Mouse (Mus musculus) CD4-positive, CD25-positive, alpha-beta regulatory T cell (primary cell): ENCODE data around the gene Alg1. TPM values are rescaled to one million over a fixed set of nuclear protein-coding genes. Genes with fewer than 3 reads are reported as not detected.

Source experiments
- polyA plus RNA-seq: library from polyadenylated mRNA; unstranded; fragments of 100-300 nt; shearing (Covaris generic); gene quantifications from one replicate; pipeline ENCODE4 v1.2.1, GENCODE M21; 2017

Gene Alg1
- polyA plus RNA-seq: 54.1 TPM

DNA sequence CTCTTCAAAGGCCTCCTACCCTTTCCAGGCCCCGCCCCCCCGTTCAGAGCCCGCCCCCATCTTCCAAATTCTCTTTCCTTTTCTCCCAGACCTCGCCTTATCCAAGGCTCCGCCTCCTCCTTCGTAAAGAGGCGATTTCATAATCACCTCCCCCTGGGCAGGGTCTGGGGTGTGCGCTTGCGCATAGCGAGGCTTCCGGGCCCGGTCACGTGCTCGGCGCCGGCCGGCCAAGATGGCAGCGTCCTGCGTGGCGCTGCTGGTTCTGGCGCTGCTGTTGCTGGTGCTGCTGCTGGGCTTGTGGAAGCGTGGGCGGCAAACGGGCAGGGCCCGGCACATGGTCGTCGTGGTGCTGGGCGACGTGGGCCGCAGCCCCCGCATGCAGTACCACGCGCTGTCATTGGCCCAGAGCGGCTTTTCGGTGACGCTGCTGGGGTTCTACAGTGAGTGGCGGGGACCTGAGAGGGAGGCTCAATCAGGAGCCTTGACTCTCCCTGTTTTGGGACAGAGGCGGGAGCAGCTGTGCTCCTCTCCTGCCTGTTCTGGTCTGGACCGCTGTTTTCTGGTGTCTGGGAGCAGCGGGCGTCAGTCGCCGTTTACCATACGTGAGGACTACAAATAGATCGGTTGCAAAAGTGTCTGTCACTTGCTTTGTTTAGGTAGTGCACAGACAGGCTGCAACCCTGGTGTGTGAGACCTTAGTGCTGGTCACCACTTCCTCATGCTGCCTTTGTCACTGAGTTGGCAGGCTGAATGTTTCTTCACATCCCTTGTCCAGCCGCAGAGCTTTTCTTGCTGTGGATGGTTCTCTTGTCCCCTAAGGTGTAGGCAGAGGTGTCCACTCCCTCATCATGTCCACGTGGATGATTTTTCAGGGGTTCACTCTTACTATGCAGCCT lies at the start of gene Alg1:
Gene Alg1, plus strand, starts transcription at position 204 of the 896 bp plus-strand sequence.

DNA sequence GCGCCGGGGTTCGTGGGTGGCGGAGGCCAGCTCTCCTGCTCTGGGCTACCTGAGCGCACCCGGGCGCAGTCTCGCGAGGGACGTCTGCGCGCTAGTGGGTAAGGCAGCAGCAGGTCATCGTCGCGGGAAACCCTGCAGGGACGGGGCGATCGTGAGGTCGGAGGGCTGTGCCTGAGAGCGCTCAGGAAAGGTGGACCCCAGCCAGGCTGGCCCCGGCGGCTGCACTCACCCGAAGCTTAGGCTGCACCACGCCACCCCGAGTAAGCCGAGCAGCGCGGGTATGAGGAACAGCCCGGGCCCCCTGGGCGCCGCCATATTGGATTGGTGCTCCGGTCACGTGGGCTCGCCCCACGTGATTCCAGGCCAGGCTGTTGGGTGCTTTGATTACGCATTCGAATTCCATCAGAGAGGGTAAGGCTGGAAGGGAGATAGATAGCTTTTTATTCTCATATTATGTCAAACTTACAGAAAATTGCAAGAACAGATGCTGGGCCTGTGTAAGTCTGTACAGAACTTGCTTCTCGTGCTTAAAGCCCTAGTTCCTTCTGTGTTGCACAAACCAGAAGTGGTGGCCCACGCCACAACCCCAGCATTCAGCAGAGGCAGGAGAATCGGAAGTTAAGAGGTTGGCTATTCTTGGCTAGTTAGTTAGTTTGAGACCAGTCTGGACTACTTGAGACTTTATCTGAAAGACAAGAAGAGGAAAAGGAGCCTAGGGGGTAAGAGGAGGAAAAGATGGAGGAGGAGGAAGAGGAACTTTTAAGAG lies 29.6 kb upstream of the Alg1 start, which contains the start of gene Nagpa:
Gene Nagpa, minus strand, starts transcription at position 345 of the 766 bp plus-strand sequence.

DNA sequence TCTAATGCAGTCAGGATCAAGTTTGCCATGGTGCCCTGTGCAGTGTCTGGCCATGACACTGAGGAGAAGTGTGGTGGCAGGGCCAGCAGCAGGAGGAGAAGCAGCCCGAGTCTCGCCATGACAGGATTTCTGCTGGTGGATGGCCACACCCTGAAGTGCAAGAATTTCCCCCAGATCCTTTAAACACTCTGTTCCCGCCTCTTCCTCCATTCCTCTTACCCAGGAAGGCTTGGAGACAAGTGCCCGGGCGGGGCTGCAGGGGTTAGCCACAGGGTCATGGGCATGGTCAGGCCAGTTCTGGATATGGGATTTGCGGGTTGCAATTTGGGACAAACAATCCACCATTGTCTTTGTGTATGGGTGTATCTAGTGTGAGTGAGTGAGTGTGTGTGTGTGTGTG lies 11.3 kb upstream of the Alg1 start, which contains the start of gene AU021092:
Gene AU021092, minus strand, starts transcription at position 160 of the 400 bp plus-strand sequence.

DNA sequence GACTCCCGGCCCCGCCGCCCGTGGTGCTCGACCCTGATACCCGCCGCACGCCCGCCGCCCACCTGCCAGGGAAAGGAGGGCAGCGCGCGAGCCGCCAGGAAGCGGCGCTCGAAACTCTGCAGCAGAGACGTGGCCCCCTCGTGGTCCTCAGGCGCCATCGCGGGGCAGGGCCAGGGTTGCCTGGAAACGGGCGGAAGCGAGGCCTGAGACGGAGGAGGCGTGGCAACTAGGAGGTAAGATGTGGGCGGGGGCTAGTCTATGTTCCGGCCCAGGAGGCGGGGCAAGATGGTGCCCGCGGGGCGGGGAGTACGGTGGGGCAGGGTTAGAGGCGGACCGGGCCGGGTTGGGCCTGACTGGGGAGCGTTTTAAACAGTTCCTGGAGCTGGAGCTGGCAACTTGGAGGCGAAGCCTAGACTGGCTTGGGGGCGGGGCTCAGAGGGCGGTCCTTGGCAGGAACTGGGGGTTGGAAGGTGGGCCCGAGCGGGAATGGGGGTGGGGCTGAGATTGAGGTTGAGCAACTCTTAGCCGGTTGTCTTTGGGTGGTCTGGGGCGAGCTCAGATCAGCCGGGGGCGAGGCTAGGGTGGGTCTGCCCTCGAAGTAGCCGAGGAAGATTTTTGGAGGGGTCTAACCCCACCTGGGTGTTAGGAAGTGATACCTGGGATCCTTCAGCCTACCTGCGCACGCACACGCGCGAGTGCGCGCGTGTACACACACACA lies 22.5 kb downstream of the Alg1 start, which contains the start of gene Eef2kmt:
Gene Eef2kmt, minus strand, starts transcription at position 205 of the 718 bp plus-strand sequence.

Other genes with a start within 250 kb of the Alg1 start
- 0.07 TPM for gene Sept12, start 235.8 kb upstream of the Alg1 start, polyA plus RNA-seq
- not detected for gene Smim22, start 226.3 kb upstream of the Alg1 start, polyA plus RNA-seq
- gene Rogdi, start 220.1 kb upstream of the Alg1 start, polyA plus RNA-seq: 19.7 TPM
- gene Glyr1, start 183.8 kb upstream of the Alg1 start, polyA plus RNA-seq: 160 TPM
- 43.5 TPM for gene Ubn1, start 183.6 kb upstream of the Alg1 start, polyA plus RNA-seq
- gene Ppl, start 101.2 kb upstream of the Alg1 start, polyA plus RNA-seq: 0.02 TPM
- gene Sec14l5, start 86.5 kb upstream of the Alg1 start, polyA plus RNA-seq: not detected
- 51.0 TPM for gene Nagpa, start 29.6 kb upstream of the Alg1 start, polyA plus RNA-seq
- not detected for gene AU021092, start 11.3 kb upstream of the Alg1 start, polyA plus RNA-seq
- 49.5 TPM for gene Eef2kmt, start 22.4 kb downstream of the Alg1 start, polyA plus RNA-seq